Mouse (Mus musculus): ENCODE data around the gene Zscan5b.
"Not testable (repeated sequence)": the region's sequence is repeated elsewhere in the genome, so short reads cannot be mapped to it uniquely, and the experiment has no call there.

Gene Zscan5b

DNA sequence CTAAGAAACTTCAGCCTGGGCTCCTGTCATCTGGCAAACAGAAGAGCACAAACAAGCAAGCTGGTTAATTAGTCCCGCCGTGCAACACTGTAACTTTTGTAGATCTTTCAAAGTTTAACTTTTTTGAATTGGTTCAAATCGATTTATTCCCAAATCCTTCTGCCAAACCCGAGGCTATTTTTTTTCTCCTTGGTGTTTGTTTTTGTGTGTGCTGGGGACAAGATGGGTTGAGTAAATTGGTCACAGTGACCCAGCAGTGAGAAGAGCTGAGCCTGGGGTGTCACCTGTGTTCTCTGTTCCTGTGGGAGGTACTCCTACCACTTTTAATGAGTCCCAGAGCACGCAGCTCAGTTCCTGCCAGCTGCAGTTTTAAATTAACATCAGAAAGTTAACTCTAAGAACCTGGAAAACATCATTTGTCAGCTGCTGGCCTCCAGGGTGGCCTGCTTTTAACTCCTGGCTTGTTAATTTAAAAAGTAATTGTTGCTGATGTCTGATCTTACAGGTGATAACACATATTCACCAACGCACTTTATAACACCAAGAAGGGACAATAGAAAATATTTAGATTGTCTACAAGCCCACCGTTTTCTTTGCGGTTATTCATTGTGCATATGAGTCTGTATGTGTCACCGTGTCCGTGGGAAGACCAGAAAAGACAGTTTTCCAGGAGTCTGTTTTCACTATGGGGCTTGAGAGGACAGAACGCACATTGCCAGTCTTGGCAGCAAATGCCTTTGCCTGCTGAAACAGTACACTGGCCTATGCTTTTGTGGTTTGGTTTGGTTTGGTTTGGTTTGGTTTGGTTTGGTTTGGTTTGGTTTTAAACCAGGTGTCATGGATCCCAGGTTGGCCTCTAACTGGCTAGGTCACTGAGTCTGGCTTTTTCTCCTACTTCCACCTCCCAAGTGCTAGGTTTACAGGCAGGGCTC is 22.5 kb downstream of the Zscan5b start:
- DNase-seq (ENCODE audit: low spot score) = no peak

DNA sequence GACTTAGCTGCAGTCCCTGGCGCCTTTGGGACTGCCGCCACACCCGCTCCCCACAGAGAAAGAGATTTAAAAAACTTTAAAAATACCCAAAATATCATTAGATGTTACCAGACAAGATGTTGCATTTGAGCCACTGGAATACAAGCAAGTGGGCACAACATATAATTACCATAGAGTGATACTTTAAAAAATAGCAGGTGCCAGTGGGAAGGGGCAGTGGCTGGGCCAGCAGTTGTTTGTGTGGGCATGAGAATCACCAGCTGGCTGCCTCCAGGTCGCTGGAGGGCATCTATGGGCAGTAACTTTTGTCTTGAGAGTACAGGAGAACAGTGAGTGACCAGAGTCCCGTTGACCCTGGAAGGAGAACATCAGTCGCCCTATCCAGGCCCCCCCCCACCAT is 30.3 kb downstream of the Zscan5b start, which contains the start of gene Epp13:
Epp13 (plus strand) TSS at position 301 of the 400 bp plus-strand sequence.
- no peak for DNase-seq (ENCODE audit: low spot score)

- no peak for DNase-seq (ENCODE audit: low spot score)
Measured at GRCm38 (mm10) chr7:6254451-6254850, 32.4 kb downstream of the Zscan5b start.

- no peak for DNase-seq (ENCODE audit: low spot score)
Measured at GRCm38 (mm10) chr7:6257386-6257785, 35.3 kb downstream of the Zscan5b start.

- DNase-seq (ENCODE audit: low spot score) = no peak
Measured at GRCm38 (mm10) chr7:6258232-6259220, 36.4 kb downstream of the Zscan5b start.

DNA sequence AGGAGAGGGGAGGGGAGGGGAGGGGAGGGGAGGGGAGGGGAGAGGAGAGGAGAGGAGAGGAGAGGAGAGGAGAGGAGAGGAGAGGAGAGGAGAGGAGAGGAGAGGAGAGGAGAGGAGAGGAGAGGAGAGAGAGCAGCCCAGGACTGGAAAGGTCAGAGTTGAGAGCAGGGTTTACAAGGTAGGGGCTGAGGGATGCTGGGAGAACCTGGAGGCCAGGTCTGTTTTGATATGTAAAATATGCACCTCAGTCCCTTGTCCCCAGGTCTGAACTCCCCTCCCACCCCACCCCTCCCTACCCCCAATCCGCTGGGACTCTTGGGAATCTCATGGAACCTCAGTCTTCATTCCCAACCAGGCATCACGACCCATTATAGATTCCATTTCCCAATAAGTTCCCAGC is 37.9 kb downstream of the Zscan5b start:
- not testable (repeated sequence) for DNase-seq (ENCODE audit: low spot score)

DNA sequence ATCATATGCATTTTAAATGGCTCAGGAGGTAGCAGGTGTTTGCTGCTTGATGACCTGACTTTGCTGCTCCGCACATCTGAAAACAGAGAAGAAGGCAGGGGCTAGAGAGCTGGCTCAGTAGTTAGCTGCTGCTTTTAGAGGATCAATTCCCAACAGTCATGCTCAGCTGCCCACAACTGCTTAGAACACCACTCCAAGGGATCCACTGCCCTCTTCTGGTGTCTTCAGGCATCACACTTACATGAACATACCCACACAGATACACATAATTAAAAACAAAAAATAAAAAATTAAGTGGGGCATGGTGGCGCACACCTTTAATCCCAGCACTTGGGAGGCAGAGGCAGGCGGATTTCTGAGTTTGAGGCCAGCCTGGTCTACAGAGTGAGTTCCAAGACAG is 40.0 kb downstream of the Zscan5b start:
- no peak for DNase-seq (ENCODE audit: low spot score)

DNA sequence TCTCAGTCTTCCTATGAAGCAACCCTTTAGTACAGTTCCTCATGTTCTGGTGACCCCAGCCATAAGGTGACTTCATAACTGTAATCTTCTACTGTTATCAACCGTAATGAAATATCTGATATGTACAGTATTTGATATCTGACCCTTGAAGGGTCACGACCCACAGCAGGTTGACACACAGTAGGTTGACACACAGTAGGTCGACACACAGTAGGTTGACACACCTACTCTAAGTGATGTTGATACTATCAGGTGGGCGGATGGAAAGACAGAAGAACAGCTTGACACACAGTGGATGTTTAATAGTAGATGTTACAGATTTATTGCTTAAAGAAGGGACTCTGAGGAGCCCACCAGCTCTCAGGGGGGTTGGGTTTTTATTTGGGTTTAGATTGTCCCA is 40.9 kb downstream of the Zscan5b start:
- no peak for DNase-seq (ENCODE audit: low spot score)

GRCm38 (mm10) chr7:6265695-6266094 is 43.6 kb downstream of the Zscan5b start:
- no peak for DNase-seq (ENCODE audit: low spot score)

GRCm38 (mm10) chr7:6277906-6278305 is 55.8 kb downstream of the Zscan5b start:
- no peak for DNase-seq (ENCODE audit: low spot score)

- peak; percentile 19 for DNase-seq (ENCODE audit: low spot score)
Measured at GRCm38 (mm10) chr7:6282749-6283148, 60.7 kb downstream of the Zscan5b start.

DNA sequence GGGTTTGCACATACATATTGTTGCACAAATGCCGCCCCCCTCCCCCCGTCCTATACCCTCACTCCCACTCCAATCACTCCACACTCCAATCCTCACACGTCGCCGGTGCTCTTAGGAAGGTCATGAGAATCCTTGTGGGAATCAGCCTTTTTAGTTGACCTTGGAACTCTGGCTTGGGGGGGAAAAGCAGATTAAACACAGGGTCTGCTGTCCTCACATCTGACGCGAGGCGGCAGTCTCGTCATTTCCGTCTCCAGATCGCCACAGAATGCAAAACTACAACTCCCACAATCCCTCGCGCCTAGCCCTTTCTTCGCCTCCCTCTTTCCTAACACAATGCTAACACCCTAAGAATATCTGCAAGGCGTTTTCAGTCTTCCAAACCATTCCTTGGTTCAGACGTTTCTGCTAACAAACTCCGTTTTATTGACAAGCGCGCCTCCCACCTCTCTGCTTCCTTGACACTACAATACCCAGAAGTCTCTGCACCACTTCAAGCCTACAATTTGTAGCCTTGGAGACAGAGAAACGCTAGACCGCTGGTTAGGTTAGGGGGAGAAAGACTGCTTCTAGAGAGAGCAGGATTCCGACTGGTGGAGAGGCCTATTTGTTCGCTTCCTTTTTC is 61.5 kb downstream of the Zscan5b start:
- peak; percentile 62 for DNase-seq (ENCODE audit: low spot score)

GRCm38 (mm10) chr7:6284442-6285012 is 62.4 kb downstream of the Zscan5b start:
- no peak for DNase-seq (ENCODE audit: low spot score)

DNA sequence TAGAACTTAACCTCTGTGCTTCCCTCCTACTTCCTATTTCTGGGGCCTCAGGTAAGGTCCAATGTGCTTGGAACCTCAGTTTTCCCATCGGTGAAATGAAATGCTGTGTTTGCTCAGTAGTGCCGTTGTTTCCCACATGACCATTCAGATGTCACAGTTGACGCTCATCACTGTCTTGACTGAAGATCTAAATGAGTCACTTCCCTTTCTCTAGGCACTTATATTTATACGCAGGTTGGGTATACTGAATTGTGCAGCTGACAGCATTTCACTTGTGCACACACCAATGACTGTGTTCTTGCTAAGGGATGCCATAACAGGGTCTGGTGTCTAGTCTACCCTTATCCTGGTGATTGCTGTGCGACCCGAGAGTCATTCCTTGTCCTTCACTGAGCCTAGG is 63.3 kb downstream of the Zscan5b start:
- no peak for DNase-seq (ENCODE audit: low spot score)

GRCm38 (mm10) chr7:6285842-6286705 is 64.0 kb downstream of the Zscan5b start, which contains the start of gene Zfp667:
TSS of gene Zfp667 (plus strand) at chr7:6286579.
- DNase-seq (ENCODE audit: low spot score) = peak; percentile 84

DNA sequence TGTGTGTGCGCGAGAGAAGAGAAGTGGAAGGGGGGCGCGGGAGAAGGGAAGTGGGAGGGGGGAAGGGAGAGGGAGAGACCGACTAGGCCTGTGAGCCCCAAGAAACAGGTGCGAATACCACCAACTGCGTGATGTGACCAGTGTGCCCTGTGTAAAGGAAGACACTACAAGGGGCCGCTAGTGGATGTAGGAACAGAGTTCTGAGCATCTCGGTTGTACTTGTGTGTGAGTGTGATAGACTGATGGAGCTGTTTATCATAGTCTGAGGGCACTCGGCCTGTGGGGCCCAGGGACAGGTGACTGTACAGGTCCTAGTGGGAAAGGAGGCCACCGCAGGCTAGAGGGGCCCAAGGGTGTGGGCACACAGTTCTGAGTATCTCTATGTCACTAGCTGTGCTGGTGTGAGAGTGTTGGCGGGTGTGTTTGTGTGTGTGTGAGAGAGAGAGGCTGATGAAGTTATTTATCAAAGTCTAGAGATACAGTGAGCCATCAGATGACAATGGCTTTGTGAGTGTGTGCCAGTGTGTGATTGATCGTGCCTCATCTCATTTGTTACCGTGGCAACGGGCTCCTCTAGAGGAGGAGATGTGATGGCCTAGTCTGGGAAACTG is 64.9 kb downstream of the Zscan5b start:
- DNase-seq (ENCODE audit: low spot score) = no peak

Data from ovary, postnatal 10 days (tissue).